Mouse (Mus musculus): ENCODE results near the gene Nfib. TPM values are rescaled to one million over a fixed set of nuclear protein-coding genes. Genes with fewer than 3 reads are reported as not detected.

Nfib gene
- total RNA-seq, 2 experiments from 2014 or later, result 79.7 to 96.6 TPM

GRCm38 (mm10) chr4:82304148-82304871 lies 401.2 kb downstream of the Nfib start:
- intact Hi-C loops (cut with DNase I), result no loop called here
- no peak for DNase-seq (ENCODE audit: low spot score in 2 of 2)

- no peak for DNase-seq (ENCODE audit: low spot score in 2 of 2)
Measured at GRCm38 (mm10) chr4:82303362-82303900, 402.1 kb downstream of the Nfib start.

GRCm38 (mm10) chr4:82302901-82303300 lies 402.6 kb downstream of the Nfib start:
- no peak for DNase-seq (ENCODE audit: low spot score in 2 of 2)

More at GRCm38 (mm10) chr4:82303362-82303900, 402.1 kb downstream of the Nfib start:
- intact Hi-C loops (cut with DNase I), result no loop called here

DNA sequence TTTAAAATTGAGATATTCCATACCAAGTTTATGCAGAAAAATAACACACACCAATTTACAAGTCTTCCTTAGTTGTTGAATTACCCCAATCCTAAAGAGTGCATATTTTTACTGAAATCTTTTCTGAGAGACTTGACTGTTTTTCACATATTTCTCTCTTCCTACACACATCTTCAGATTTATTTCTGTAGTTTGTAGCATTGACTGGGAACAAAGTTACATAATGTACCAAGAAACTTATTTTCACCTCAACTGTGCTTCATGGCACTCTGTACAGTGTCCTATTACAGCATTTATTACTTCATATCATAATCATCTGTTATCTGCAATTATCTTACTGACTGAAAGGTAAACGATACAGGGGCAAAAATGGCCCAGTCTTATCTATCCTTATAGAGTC lies 406.9 kb downstream of the Nfib start:
- intact Hi-C loops (cut with DNase I), result loop anchor here (5.0 to 10.0 kb wide), 2 partner anchors 209 to 734 kb away; no protein-coding TSS in a partner anchor
- DNase-seq (ENCODE audit: low spot score in 2 of 2), result no peak

More at GRCm38 (mm10) chr4:82302901-82303300, 402.6 kb downstream of the Nfib start:
- intact Hi-C loops (cut with DNase I), result no loop called here

- DNase-seq (ENCODE audit: low spot score in 2 of 2), result no peak
- intact Hi-C loops (cut with DNase I), result loop anchor here (5.0 to 10.0 kb wide), 2 partner anchors 210 to 733 kb away; no protein-coding TSS in a partner anchor
Measured at GRCm38 (mm10) chr4:82297562-82297961, 408.0 kb downstream of the Nfib start.

DNA sequence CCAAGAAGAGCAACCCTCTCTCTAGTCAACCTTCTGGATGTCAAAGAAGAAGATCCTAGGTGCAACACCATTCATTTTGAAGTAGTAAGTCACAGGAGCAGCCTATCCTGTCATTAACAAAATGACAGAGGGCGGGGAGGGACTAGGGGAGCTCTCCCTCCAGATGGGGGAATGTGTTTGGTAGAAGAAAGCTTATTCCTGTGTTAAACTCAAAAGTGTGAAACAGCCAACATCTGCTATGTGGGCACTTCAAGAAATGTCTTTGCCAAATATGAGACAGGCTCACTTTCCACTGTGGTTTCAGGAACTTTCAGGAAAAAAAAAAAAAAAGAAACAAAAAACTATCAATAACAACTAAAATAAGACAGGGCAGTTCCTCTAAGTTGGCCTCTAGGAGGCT lies 411.5 kb downstream of the Nfib start:
- peak; percentile 13 to 31 for DNase-seq (ENCODE audit: low spot score in 2 of 2)
- intact Hi-C loops (cut with DNase I), result loop anchor here (10.0 kb wide), 1 partner anchor 729 kb away; no protein-coding TSS in a partner anchor

DNA sequence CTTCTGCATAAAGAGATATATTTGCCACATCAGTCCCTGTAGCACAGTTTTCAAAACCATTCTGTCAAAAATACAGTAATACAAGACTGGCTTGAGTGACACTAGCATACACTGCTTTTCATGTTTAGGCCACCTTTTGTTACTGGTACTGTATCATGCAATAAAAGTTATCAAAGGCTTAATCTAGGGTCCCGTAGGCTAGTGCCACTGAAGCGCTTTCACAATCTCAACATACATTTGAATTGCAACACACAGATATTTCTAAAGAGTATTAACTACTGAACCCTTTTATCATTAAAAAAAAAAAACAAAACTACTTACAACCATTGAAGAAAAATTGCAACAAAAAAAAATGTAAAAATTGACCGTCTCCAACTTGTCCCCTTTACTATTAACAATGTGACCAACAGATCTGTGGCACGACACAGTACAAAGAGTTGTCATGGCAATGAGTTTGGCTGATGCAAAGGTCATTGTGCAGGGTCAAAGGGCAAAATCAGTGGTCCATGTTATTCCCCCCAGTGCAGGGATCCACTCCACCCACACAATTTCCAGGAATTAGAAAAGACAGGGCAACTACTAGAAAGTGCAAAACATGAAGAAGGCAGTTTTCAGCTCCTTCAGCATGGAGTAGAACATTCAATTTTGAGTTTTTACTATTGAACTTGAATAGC lies 414.2 kb downstream of the Nfib start:
- DNase-seq (ENCODE audit: low spot score in 2 of 2), result no peak
- intact Hi-C loops (cut with DNase I), result loop anchor here (10.0 kb wide), 1 partner anchor 727 kb away; no protein-coding TSS in a partner anchor

DNA sequence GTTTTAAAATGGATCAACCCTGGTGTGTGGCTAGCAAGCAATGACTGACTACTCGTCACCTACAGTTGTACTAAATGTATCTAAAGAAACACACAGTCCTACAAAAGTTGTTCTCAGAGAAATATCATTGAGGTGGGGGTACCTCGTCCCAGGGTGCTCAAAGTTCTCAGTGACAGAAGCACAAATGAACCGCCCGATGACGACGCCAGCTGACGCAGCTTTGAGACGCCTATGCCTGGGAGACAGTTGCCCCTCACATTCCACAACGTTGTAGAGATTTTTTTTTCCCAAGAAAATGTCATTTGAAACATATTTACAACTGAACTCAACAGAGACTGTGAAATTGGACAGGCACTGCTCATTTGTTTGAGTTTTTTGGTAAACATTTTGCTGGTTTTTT lies 414.9 kb downstream of the Nfib start:
- no peak for DNase-seq (ENCODE audit: low spot score in 2 of 2)
- intact Hi-C loops (cut with DNase I), result loop anchor here (10.0 kb wide), 1 partner anchor 726 kb away; no protein-coding TSS in a partner anchor

DNA sequence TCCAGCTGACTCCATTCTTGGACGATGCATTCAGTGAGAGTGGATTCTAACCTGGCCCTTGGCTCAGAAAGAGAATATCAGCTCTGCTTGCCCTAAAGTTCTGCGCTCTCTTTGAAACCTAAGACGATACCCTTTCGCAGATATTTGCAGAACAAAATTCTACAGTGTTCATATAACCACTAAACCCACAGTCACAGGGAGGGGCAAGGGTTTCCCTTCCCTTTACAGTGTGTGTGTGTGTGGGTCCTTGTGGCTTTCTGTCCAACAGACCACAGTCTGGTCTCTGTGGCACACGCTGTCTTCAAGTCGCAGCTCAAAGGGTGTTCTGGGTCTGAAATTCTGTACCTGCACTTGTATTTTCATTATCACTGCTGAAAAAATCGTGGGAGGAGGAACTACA lies 416.0 kb downstream of the Nfib start:
- intact Hi-C loops (cut with DNase I), result no loop called here
- no peak for DNase-seq (ENCODE audit: low spot score in 2 of 2)

DNA sequence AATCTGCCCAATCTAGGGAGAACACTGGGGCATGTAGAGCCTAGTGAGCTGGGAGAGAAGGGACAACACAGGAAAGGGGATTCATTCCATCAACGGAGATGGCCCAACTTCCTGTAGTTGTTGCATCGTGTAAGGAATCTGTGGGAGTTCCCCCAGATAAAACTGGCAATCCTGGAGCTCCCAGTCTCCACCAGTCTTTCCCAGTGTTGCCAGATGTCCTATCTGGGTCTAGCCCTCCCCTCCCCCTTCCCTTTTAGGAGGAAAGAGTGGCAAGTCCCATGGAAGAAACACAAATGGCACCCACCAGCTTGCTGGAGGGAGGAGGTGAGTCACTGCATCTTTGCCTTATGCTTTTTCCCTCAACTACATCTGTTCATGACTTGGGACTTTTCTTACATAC lies 417.4 kb downstream of the Nfib start:
- intact Hi-C loops (cut with DNase I), result no loop called here
- peak; percentile 14 to 36 for DNase-seq (ENCODE audit: low spot score in 2 of 2)

- intact Hi-C loops (cut with DNase I), result no loop called here
- no peak for DNase-seq (ENCODE audit: low spot score in 2 of 2)
Measured at GRCm38 (mm10) chr4:82287454-82287853, 418.1 kb downstream of the Nfib start.

DNA sequence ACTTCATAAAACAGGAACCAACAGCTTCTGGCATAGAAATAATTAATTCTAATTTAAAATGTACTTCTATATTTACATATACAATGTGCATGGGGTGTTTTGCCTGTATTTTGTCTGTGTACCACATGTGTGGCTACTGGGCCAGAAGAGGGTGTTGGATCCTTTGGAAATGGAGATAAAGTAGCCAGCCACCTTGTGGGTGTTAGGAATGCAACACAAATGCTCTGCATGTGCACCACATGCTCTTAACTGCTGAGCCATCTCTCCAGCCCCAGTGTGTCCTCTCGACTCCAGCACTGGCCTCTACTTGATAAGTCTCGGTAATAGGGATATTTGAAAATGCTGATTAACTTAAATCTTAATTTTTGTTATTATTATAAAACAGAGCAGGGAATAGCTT lies 418.6 kb downstream of the Nfib start:
- DNase-seq (ENCODE audit: low spot score in 2 of 2), result no peak
- intact Hi-C loops (cut with DNase I), result no loop called here

- intact Hi-C loops (cut with DNase I), result no loop called here
- DNase-seq (ENCODE audit: low spot score in 2 of 2), result no peak
Measured at GRCm38 (mm10) chr4:82283536-82283935, 422.0 kb downstream of the Nfib start.

DNA sequence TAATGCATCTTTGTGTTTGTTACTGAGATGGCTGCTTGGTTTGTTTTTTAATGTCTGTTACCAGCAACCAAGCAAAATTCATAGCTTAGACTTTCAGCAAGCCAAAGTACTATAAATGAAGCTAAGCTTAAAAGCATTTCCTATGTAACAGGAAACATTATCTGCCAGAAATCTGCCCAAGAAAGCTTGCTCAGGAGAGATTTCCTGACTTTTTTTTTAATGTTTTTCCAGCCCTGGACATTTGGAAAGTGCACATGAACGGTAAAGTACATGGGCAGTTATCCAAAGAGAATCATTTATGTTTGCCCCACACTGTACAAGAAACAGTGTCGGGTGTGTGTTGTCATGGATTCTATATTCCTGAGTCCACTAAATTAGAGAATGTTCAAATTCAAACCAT lies 429.6 kb downstream of the Nfib start:
- no peak for DNase-seq (ENCODE audit: low spot score in 2 of 2)
- intact Hi-C loops (cut with DNase I), result no loop called here

GRCm38 (mm10) chr4:82273049-82273754 lies 432.3 kb downstream of the Nfib start:
- intact Hi-C loops (cut with DNase I), result no loop called here

GRCm38 (mm10) chr4:82272099-82272498 lies 433.5 kb downstream of the Nfib start:
- intact Hi-C loops (cut with DNase I), result no loop called here
- no peak for DNase-seq (ENCODE audit: low spot score in 2 of 2)

More at GRCm38 (mm10) chr4:82273049-82273754, 432.3 kb downstream of the Nfib start:
- DNase-seq (ENCODE audit: low spot score in 2 of 2), result no peak

- intact Hi-C loops (cut with DNase I), result no loop called here
- DNase-seq (ENCODE audit: low spot score in 2 of 2), result no peak
Measured at GRCm38 (mm10) chr4:82271547-82271946, 434.0 kb downstream of the Nfib start.

DNA sequence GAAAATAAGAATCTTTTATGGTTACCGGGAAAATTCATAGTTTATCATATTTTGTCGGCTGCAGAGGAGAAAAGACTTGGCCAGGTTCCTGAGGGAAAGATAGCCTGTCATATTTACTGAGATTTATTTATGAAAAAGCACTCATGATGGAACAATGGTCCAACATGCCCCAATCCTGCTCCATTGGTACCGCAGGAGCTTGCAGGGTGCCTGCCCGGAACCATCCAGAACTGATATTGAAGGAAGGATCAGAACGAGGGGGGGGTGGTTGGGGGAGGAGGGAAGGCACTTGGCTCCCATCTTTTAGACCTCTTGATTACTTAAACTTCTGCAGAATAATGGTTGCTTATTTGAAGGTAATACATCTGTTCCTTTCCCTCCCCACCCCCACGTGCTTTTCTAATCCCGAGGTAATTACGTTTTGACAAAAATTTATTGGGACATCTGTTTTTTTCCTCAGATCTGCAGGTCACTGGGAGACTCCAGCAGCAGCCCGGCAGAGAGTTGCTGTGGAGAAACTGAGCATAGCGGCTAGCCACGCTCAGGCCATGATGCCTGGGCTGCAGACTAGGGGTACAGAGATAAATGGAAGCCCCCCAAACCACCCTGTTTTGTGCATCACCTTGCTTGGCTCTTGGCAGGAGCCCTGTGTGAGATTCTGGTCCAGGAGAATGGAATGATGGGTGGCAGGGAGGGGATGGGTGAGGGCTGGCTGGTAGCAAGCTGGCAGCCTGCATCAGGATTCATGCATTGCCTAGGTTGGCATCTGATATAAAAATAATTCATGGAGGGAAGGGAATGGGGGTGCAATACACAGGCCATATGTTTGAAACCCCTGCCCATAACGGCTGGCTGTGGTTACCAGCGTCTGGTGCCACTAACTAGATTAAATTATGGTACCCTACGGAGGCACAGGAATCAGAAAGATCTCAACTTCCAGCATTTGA lies 437.4 kb downstream of the Nfib start:
- no peak for DNase-seq (ENCODE audit: low spot score in 2 of 2)
- intact Hi-C loops (cut with DNase I), result no loop called here

DNA sequence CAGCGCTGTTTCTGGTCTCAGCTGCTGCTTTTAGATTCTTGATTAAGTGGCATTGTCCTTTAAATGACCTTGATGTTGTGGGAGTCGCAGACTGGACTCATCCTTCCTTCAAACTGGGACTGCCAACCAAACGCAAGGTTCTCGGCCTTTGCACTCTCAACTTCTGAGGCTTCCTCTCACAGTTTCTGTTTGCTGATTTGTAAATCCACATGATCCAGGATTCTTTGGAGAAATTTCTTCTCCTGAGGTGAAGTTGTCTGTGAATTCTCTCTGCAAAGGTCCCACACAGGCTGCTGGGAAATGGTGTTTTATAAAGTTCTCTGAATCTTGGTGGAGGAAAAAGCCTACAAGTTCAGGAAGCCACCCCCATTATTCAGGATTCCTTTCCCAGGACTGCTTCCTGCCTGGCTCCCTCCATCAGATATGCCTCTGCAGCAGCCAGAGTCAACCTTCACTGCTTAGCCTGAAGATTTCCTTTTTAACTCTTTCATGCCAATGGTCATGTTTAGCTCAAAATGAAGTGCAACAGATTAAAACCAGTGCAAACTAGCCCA lies 439.4 kb downstream of the Nfib start:
- no peak for DNase-seq (ENCODE audit: low spot score in 2 of 2)
- intact Hi-C loops (cut with DNase I), result no loop called here

Measured in left cerebral cortex, postnatal 36 days (tissue).